Mouse (Mus musculus): ENCODE measurements at regions not wholly inside any gene's neighbourhood (a gene's known extent, or its start where the extent isn't known, plus 50 kb on each side); places are given as distances from the start of the nearest gene placed in this dataset.

DNA sequence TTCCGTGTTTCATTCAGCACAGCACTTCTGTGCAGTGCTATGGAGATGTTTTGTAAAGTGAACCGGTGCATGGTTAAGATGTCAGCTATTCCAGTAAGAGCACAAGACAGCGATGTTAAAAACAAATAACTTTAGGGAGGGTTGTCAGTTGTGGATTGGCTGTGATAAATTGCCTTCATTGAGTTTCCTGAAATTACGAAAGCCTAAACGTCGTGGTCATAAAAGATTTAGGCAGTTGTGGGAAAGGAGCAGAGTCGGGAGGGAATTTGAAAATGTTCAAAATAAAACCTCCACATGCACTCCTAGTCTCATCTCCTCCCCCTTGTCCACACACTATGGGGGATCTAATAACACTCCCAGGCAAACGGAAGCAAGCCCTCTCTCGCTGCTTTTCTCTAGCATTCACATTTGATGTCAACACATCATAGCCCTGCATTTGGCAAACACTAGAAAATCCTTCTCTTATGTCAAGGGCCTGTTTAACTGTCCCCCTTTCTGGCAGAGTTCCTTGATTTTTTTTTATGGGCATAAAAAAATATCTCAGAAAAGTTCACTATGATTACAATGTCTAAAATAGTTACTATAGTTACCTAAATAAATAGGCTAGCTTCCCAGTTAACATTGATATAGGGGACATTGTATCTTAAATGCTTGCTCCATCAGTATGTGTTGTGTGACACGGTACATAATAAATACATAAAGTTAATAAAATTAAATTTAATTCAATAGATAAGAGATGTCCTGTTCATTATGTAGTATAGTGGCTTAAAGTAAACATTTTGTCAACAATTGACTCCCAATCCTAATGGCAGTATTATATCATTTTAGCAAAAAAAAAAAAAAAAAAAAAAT is 589.2 kb upstream of the Kif18a start:
- no peaks in the 10 kb centered on the region for H3K36me3 ChIP-seq
- WGBS, result 66% methylated on average over 10 of the region's 10 CpGs
- ATAC-seq (ENCODE audit: low FRiP score), result no peak

DNA sequence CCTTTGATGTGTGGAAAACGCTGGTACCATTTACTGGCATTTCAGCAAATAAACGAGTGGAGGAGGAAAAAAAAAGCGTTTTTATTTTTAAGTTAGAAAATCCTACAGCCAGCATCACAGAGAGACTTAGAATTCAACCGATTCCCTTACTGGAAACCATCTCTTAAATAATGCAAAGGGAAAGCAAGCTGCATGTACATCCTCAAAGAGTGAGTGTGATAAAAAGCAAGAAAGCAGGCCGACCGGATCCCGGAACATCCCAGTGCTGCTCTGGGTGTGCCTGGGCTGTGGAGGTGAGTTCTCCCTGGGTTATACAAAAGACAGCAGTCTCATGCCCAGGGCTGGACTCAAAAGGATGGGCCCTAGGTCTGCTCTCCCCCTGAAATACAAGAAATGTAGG is 579.2 kb upstream of the Kif18a start:
- H3K27ac ChIP-seq, result no peak overlapping the region
- H3K9me3 ChIP-seq (replicated peaks), result no peaks in the 10 kb centered on the region
- H3K9ac ChIP-seq, result no peak overlapping the region
- no peaks in the 10 kb centered on the region for H3K36me3 ChIP-seq
- H3K4me1 ChIP-seq, result no peaks in the 10 kb centered on the region
- ATAC-seq (ENCODE audit: low FRiP score), result no peak
- H3K27me3 ChIP-seq, result no peaks in the 10 kb centered on the region
- H3K4me2 ChIP-seq (replicated peaks), result no peak overlapping the region
- no peak overlapping the region for H3K4me3 ChIP-seq
- 74% methylated on average over 7 of the region's 7 CpGs for WGBS

More for the DNA sequence above, 589.2 kb upstream of the Kif18a start:
- no peaks in the 10 kb centered on the region for H3K9me3 ChIP-seq (replicated peaks)
- H3K27me3 ChIP-seq, result no peaks in the 10 kb centered on the region
- no peak overlapping the region for H3K4me2 ChIP-seq (replicated peaks)
- H3K4me1 ChIP-seq, result no peaks in the 10 kb centered on the region
- no peak overlapping the region for H3K4me3 ChIP-seq
- no peak overlapping the region for H3K27ac ChIP-seq
- no peak overlapping the region for H3K9ac ChIP-seq

DNA sequence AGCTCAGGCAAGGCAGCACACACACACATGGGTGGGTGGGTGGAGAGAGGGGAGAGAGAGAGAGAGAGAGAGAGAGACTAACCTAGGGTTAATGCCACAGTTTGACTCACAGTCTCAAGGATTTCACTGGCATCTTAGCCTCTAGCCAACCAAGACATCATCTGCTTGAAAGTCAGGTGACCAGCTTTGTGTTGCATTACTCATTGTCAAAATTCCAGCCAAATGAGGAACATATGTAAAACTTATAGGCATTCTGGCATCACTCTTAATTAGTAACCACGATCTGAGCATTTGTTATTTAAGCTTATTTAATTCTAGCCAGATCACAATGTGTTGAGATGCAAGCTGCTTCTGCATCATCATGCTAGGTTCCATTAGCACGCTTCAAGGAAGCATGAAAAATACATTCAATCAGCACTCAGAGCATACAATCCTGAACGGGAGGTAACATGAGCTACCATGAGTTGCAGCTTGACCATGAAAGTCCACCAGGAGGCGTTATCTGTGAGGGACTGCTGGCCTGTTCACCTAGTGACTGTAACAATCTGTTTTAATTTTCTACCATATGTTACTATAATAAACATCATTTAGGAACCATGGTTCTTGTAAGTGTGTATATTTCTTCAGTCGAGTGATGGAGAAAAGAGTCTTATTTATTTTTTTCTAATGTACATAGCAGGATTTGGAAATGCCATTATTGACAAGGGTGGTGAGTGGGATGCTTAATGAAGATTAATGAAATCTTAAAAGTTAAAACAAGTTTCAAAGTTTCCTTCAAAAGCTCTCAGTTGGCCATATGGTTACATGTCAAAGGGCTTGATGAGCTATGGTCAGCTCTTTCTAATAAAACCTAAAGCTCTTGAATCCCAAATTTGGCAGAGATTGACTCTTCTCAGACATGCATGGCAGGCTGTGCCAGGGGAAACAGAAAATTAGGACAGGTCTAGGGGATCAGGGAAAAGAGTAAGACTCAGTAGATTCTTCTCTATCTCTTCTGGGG is 572.4 kb upstream of the Kif18a start:
- no peaks in the 10 kb centered on the region for H3K36me3 ChIP-seq
- no peak for ATAC-seq (ENCODE audit: low FRiP score)
- H3K4me2 ChIP-seq (replicated peaks), result no peak overlapping the region
- 79% methylated on average over 5 of the region's 5 CpGs for WGBS
- H3K9me3 ChIP-seq (replicated peaks), result no peaks in the 10 kb centered on the region
- no peaks in the 10 kb centered on the region for H3K4me1 ChIP-seq
- H3K4me3 ChIP-seq, result no peak overlapping the region
- no peaks in the 10 kb centered on the region for H3K27me3 ChIP-seq
- H3K27ac ChIP-seq, result no peak overlapping the region
- H3K9ac ChIP-seq, result no peak overlapping the region

DNA sequence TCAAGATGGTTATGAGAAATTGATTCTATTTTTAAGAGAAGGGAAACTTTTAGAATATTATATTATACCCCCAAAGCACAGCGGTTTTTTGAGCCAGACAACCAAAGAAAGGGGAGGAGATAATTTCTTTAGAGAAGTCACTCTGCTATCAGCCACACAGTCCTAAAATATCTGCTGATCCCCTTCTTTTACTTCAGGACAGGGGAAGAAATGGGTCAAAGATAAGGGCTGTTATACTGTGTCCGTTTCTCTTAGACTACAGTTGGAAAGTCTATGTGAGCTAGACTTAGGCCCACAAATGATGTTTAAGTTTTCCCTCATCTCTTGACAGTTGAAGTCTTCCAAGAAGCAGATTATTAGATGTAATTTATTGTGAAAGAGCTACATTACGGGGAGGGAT is 538.5 kb upstream of the Kif18a start:
- no peaks in the 10 kb centered on the region for H3K9me3 ChIP-seq (replicated peaks)
- H3K27ac ChIP-seq, result no peak overlapping the region
- H3K9ac ChIP-seq, result no peak overlapping the region
- no peak overlapping the region for H3K4me3 ChIP-seq
- no peak overlapping the region for H3K4me2 ChIP-seq (replicated peaks)
- WGBS, result 85% methylated on average over 3 of the region's 3 CpGs
- ATAC-seq (ENCODE audit: low FRiP score), result no peak
- no peaks in the 10 kb centered on the region for H3K4me1 ChIP-seq
- no peaks in the 10 kb centered on the region for H3K27me3 ChIP-seq
- no peaks in the 10 kb centered on the region for H3K36me3 ChIP-seq

DNA sequence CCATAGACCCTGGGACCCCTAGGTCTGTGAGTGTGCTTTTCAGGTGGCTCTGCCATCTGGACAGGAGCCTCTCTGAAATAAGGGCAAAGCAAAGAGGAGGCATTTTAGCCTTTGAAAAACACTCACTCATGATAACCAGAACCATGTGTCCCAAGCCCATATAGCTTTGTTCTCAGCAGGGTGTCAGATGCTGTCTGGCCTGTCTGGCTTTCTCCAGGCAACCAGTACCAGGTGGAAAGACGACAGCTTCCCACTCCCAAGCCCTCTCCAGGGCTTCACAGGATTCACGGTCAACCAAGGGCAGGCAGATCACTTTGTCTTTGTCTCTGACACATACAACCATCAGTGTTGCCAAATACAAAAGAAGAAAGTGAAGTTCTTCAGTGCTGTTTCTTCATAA is 537.0 kb upstream of the Kif18a start:
- Histone ChIP-seq H3K4me1 (no peaks in the 10 kb centered on the region), H3K9ac (no peak overlapping the region), H3K4me2 (replicated peaks) (no peak overlapping the region), H3K4me3 (no peak overlapping the region), H3K9me3 (replicated peaks) (no peaks in the 10 kb centered on the region), H3K36me3 (no peaks in the 10 kb centered on the region), H3K27ac (no peak overlapping the region), H3K27me3 (no peaks in the 10 kb centered on the region)
- no peak for ATAC-seq (ENCODE audit: low FRiP score)
- WGBS, result 30% methylated on average over 2 of the region's 2 CpGs

DNA sequence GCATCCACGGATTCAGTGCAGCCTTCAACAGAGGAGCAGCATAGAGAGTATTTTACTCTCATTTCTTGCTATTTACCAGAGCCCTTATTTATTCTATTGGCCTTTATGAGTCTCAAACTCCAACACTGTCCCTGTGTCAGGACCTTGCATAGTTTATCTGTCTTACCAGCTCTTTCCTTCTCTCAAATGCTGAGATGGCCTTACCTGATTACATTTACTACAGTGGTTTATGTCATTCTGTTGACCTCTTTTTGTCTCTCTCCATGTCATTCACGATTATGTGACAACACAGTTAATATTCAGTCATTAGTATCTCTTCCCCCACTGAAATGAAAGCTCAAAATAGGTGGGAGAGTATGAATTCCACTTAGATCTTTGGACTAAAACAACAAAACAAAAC is 535.7 kb upstream of the Kif18a start:
- no peak for ATAC-seq (ENCODE audit: low FRiP score)

DNA sequence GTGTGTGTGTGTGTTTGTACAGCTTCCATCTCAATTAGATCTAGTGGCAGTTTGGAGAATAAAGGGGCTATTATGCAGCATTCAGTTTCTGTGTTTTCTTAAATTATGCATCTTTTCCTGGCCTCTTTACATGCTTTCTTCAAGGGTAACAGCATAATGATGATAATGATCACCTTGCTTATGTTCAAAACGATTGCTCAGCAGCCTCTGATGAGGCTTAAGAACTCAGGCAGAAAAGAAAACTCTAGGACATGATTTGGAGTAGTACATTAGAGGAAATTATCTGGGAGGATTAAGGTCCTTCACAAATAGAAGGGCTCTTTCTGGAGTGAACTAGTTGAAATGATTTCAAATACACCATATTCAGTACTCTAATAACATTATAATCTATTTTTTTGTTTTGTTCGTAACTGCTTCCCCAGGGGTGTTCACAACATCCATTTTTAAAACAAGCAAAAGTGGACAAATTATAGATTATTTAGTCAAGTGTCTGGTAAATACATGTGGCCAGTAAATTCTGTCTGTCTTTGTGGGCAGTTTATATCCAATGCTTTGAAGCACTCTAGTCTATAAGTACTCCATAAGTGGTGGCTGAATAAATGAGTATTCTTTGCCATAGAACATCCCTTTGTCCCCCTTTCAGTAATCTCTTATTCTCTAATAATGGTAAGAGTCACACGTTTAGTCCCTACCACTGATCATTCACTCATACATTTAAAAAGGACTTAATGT is 526.9 kb upstream of the Kif18a start:
- no peak for ATAC-seq (ENCODE audit: low FRiP score)
- Histone ChIP-seq H3K4me1 (no peaks in the 10 kb centered on the region), H3K9ac (no peak overlapping the region), H3K27me3 (no peaks in the 10 kb centered on the region), H3K27ac (no peak overlapping the region), H3K36me3 (no peaks in the 10 kb centered on the region), H3K4me3 (no peak overlapping the region), H3K4me2 (replicated peaks) (no peak overlapping the region), H3K9me3 (replicated peaks) (no peaks in the 10 kb centered on the region)
- WGBS, result 68% methylated on average over 3 of the region's 3 CpGs

More for the DNA sequence above, 535.7 kb upstream of the Kif18a start:
- Histone ChIP-seq H3K9ac (no peak overlapping the region), H3K27ac (no peak overlapping the region), H3K9me3 (replicated peaks) (no peaks in the 10 kb centered on the region), H3K4me3 (no peak overlapping the region), H3K36me3 (no peaks in the 10 kb centered on the region), H3K4me2 (replicated peaks) (no peak overlapping the region), H3K4me1 (no peaks in the 10 kb centered on the region), H3K27me3 (no peaks in the 10 kb centered on the region)
- WGBS, result 88% methylated on average over 2 of the region's 2 CpGs

DNA sequence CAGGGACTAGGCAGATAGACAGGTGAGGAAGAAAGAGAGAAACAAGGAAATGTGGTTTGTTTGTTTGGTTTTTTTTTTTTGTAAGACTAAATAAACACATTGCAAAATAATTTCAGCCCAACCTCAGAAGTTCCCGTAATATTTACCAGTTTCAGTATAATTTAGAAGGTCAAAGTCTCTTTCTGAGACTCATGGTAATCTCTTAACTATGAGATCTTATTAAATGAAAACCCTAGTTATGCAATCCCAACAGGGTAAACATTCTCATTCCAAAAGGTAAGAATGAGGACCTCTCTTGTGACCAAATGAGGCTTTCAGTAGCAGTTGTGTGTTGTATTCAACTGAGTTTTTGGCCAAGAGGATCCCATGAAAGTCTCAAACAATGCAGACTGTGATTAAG is 524.7 kb upstream of the Kif18a start:
- no peaks in the 10 kb centered on the region for H3K9me3 ChIP-seq (replicated peaks)
- no peaks in the 10 kb centered on the region for H3K27me3 ChIP-seq
- H3K4me1 ChIP-seq, result no peaks in the 10 kb centered on the region
- no peak overlapping the region for H3K4me3 ChIP-seq
- WGBS, result 84% methylated on average over 1 of the region's 1 CpGs
- ATAC-seq (ENCODE audit: low FRiP score), result no peak
- no peak overlapping the region for H3K9ac ChIP-seq
- H3K4me2 ChIP-seq (replicated peaks), result no peak overlapping the region
- no peaks in the 10 kb centered on the region for H3K36me3 ChIP-seq
- no peak overlapping the region for H3K27ac ChIP-seq

DNA sequence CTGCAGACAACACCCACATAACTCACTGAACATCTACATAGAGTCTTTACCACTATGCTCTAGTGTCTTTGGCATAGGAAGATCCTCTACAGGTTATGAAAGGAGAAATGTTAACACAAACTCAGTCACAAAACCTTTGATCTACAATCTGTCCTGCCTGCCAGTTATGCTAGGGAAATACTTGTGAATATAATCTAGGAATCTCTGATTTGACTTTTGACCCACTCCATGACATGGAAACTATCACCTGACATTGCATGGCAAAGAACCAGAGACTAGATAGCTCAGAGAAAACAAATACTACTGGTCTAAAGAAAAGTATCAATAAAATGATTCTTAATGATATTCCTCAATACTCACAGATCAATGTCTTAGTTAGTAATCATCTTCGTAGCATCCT is 524.3 kb upstream of the Kif18a start:
- H3K27me3 ChIP-seq, result no peaks in the 10 kb centered on the region
- no peaks in the 10 kb centered on the region for H3K36me3 ChIP-seq
- H3K9ac ChIP-seq, result no peak overlapping the region
- no peaks in the 10 kb centered on the region for H3K9me3 ChIP-seq (replicated peaks)
- no peak overlapping the region for H3K4me2 ChIP-seq (replicated peaks)
- 89% methylated on average over 1 of the region's 1 CpGs for WGBS
- H3K4me3 ChIP-seq, result no peak overlapping the region
- H3K27ac ChIP-seq, result no peak overlapping the region
- H3K4me1 ChIP-seq, result no peaks in the 10 kb centered on the region
- no peak for ATAC-seq (ENCODE audit: low FRiP score)

DNA sequence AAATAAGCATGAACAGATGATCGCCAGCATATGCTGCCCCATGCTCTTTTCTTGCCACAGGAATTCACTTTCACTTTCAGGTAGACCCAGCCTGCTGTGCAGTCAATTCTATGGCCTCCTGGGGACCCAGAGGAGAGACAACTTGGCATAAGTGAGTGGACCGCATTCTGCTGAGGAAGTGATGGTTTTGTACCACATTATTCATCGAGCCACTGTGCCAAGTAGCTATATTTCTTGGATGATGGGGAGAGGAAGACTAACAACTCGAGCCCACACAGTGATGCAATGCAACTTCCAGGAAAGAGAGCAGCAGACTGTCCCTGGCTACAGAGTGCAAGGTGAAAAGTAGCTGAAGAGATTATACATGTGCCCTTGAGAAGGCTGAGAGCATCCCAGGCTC is 515.8 kb upstream of the Kif18a start:
- Histone ChIP-seq H3K9me3 (replicated peaks) (no peaks in the 10 kb centered on the region), H3K27me3 (no peaks in the 10 kb centered on the region), H3K36me3 (no peaks in the 10 kb centered on the region), H3K9ac (no peak overlapping the region), H3K4me2 (replicated peaks) (no peak overlapping the region), H3K4me1 (no peaks in the 10 kb centered on the region), H3K27ac (no peak overlapping the region), H3K4me3 (no peak overlapping the region)
- WGBS, result 79% methylated on average over 4 of the region's 4 CpGs
- no peak for ATAC-seq (ENCODE audit: low FRiP score)

DNA sequence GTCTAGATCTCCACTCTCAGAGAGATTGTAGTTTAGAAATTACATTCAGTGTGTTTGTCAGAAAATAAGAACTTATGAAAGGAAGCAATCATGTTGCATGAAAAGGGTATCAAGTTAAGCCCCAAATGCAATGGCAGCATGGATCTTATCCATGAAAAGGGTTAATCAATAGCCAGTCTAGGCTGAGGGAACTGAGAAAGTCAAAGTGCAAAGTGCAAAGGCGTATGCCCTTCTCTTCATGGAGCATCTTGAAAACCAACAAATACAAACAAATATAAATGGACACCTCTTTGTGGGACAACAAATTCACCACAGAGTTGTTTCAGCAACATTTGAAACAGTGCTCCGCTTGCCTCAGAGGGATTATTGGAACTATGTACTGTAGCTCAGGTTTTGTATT is 514.1 kb upstream of the Kif18a start:
- Histone ChIP-seq H3K4me3 (no peak overlapping the region), H3K9me3 (replicated peaks) (no peaks in the 10 kb centered on the region), H3K4me1 (no peaks in the 10 kb centered on the region), H3K27ac (no peak overlapping the region), H3K9ac (no peak overlapping the region), H3K4me2 (replicated peaks) (no peak overlapping the region), H3K27me3 (no peaks in the 10 kb centered on the region), H3K36me3 (no peaks in the 10 kb centered on the region)
- 83% methylated on average over 2 of the region's 2 CpGs for WGBS
- no peak for ATAC-seq (ENCODE audit: low FRiP score)

DNA sequence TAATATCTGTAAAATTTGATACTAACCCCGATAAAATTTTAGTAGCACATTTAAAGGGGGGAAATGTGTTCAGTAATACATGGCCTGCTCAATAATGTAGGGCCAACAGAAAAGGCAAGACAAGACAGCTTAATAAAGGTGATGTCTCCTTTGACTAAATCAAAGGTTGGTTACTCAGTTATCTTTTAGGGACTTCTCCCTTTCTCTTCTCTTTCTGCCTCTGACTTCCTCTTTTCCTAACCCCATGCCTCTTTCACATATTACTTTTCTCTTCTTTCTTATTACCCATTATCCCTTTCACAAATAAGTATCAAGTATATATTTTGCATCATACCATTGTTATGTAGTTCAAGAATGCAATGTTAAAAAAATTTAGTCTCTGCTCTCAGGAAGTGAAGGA is 510.2 kb upstream of the Kif18a start:
- Histone ChIP-seq H3K27me3 (no peaks in the 10 kb centered on the region), H3K4me2 (replicated peaks) (no peak overlapping the region), H3K36me3 (no peaks in the 10 kb centered on the region), H3K4me3 (no peak overlapping the region), H3K27ac (no peak overlapping the region), H3K9me3 (replicated peaks) (no peaks in the 10 kb centered on the region), H3K9ac (no peak overlapping the region), H3K4me1 (no peaks in the 10 kb centered on the region)
- WGBS, result 89% methylated on average over 1 of the region's 1 CpGs
- ATAC-seq (ENCODE audit: low FRiP score), result no peak

Data from hindbrain, embryonic 12.5 days (tissue).